Mouse (Mus musculus): ENCODE results near the gene Nisch.

Gene Nisch

DNA sequence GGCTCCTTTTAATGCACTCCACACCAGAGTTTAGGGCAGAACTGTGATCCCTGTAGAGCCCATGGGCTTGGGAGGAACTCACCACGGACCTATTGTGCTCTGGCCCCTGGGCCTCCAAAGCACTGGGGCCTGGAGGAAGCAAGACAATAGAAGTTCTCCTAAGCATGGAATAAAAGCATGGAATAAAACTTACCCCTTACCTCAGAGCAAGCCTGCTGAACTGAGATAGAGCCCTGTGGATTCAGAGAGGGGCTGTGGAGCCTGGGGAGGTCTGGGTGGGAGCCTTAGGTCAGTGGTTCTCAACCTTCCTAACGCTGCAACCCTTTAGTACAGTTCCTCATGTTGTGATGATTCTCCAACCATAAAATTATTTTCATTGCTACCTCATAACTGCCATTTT is at the start of gene Nisch:
Gene Nisch (minus strand): TSS at position 101 of the 400 bp plus-strand sequence.
- DNase-seq (ENCODE audit: low spot score in 2 of 2) = no peak

DNA sequence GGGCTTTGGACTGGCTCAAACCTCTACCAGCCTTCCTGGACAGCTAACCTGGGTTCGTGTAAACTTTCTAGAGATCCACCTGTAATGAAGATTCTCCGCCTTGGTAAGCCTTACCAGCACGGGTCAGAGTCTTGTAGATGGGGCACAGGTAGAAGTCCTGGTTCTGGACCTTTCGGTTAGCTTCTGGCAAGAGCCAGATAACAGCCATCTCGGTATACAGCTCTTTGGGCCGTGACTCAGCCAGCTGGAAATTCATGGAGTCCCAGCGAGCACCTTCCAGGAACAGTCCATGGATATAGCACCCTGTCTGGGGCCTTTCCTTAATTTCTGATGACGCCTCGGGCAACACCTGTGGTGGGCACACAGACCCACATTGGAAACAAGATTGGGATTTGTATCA is 44.2 kb upstream of the Nisch start:
- no peak for DNase-seq (ENCODE audit: low spot score in 2 of 2)

DNA sequence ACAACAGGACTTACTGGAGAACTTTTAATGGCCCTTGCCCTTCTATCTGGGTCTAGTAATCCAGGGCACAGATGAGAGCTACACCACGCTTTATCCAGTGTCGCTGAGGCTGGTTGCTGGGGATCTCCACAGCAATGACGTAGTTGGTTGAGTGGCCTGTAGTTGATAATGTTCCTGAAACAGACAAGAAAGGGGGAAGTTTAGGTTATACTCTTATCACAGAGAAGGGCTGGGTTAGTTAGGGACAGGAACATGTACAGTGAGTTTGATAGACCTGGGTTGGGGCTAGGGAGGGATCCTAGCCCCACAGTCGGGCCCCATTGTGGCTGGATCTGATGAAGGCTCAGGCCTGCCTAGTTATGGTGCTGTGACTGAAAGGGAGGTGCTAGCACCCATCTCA is 43.6 kb upstream of the Nisch start:
- DNase-seq (ENCODE audit: low spot score in 2 of 2) = no peak

DNA sequence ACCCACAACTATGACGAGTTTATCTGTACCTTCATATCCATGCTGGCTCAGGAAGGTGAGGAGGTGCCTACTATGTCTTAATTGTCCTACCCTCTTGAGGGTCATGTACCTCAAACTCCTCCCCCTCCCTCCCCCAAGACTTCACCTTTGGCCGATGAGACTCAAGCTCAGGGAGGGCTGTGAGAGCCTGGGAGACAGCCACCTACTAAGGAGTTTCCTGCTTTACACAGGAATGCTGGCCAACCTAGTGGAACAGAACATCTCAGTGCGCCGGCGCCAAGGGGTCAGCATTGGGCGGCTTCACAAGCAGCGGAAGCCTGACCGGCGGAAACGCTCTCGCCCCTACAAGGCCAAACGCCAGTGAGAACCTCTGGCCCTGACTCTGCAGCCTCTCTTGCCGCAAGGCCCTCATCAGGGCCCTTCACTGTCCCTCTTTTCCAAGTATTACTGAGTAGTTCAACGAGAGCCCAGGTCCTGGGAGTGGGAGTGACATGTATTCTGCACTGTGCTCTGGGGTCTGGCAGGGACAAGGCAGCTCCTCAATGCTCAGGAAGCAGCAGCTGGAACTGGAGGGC is 41.8 kb upstream of the Nisch start:
- no peak for DNase-seq (ENCODE audit: low spot score in 2 of 2)

DNA sequence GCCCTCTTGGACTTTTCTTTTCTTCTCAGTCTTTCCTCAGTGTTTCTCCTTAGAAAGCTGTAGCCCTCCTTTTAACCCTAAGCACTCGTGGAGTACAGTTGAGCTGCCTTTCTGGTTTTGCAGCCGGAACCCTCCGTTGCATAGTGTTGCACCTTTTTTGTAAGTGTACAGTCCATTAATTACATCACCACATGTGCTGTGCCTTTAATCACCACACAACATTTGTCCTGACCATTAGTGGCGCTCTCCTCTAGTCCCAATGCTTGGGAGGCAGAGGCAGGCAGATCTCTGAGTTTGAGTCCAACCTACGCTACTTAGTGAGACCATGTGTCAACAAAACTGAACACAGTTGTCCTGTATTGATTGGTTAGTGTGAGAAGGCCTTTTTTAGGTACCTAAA is 35.3 kb upstream of the Nisch start:
- DNase-seq (ENCODE audit: low spot score in 2 of 2) = no peak

DNA sequence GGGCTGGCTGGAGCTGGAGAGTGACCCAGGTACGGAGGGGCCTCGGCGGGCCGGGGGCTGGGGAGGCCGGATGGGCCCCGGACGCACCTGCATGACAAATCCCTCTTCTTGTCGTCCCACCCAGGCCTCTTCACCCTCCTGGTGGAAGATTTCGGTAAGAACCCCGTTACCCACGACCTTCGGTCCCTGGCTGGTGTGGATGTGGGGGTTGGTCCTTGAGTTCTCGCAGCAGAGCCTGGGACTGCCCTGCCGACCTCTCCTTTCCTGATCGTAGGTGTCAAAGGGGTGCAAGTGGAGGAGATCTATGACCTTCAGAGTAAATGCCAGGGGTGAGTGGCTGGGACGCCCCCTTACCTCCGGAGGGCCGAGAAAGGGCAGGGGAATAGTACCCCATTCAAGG is 34.9 kb upstream of the Nisch start:
- DNase-seq (ENCODE audit: low spot score in 2 of 2) = no peak

DNA sequence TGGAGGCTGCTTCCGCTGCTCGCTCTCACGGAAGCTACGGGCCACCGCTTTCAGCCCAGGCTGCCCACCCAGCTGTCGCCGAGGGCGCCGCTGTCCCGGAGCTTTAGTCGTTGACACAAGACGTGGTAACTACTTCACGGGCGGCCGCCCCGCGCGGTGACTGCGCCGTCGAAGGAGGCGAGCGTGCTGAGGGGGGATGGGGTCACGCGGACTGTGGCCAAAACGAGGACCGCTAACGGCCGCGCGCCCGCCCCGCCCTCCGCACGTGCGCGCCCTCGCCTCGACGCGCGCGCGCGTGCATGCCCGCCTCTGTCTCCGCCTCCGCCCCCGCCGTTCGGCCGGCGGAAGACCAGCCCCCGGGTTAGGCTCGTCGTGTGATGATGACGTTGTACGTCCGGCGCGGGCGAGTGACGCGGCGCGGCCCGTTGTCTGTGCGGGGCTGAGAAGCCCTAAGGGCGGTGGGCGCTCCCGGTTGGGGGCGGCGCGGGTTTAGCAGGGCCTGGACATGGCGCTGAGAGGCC is 34.4 kb upstream of the Nisch start, which contains the start of the genes Phf7 and Bap1:
Gene Phf7 (minus strand): TSS at position 234 of the 521 bp plus-strand sequence.
Gene Bap1 (plus strand): TSS at position 367 of the 521 bp plus-strand sequence.
- DNase-seq (ENCODE audit: low spot score in 2 of 2) = peak; percentile 97 to 98

DNA sequence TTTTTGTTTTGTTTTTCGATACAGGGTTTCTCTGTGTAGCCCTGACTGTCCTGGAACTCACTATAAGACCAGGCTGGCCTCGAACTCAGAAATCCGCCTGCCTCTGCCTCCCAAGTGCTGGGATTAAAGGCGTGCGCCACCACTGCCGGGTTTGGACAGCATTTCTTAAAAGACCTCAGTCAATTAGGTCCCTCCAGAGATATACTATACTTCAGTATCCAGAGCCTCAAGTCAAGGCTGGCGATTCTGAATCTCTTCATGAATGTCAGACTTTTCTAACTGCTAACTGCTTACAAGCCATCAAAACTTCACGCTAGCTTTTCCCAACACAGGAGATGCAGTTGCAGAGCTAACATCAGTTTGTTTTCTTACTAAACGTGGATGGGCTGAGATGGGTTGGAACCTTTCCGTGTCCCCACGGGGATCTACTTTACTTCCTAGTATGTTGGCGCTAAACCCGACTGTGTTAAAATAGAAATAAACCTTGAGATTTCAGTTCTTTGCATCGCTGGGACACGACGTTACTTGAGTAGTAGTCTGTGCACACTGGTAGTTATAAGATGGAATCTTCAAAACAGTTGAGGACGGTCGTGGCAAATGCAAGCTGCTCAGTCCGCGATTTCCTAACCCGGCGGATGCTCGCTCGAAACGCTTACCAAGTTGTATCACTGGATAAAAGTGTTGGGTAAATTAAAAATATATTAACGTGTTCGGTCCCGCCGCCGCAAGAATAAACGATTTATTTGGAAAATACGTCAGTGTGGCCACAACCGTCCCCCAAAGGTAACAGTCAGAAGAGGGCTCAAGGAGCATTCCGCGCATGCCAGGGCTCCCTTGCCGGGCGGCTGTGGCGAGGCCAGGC is 33.7 kb upstream of the Nisch start:
- no peak for DNase-seq (ENCODE audit: low spot score in 2 of 2)

DNA sequence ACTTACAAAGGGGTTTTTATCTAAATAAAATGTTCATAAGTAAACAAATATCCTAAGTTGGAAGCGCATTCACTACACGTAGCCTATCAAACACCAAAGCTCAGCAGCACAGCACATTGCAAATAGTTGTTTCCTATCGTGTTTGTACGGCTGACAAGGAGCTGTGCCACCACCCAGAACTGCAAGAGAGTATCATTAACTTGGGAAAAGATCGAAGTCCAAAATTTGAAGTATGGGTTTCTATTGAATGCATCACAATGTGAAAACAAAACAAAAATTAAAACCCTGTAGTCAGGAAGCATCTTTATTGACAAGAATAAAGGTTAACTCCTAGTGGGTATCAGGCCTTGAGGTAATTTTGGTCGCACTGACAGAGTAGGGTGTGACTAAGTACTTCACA is 31.6 kb upstream of the Nisch start:
- DNase-seq (ENCODE audit: low spot score in 2 of 2) = no peak

DNA sequence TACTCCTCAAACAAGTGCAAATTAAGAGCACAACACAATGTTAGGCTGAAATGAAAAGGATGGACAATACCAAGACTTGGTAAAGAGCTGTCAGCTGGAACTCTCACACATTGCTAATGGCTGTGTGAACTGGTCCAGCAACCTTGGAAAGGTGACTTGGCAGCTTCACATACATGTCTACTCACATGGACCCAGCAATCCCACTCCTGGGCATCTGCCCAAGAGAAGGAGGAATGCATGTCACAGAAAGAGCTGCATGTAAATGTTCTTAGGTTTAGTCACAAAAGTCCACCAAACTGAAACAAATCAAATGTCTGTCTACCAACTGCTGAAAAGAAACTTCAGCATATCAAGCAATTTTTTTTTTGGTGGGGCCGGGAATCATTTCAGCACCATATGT is 29.2 kb upstream of the Nisch start:
- no peak for DNase-seq (ENCODE audit: low spot score in 2 of 2)

DNA sequence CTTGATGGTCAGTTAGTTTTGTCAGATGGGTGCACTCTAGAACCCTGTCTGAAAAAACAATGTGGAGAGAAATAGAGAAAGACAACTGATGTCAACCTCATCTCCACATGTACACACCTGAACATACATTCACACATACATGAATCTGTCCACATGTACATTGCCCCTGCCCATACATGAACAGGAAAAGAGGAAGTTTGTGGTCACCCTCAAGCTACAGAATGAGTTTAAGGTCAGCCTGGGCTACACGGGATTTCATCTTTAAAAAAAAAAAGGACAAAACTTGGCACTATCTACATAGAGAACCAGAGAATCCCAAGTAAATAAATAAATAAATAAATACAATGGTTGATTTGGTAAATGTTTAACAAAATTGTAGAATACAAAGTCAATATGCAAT is 28.0 kb upstream of the Nisch start:
- DNase-seq (ENCODE audit: low spot score in 2 of 2) = no peak

DNA sequence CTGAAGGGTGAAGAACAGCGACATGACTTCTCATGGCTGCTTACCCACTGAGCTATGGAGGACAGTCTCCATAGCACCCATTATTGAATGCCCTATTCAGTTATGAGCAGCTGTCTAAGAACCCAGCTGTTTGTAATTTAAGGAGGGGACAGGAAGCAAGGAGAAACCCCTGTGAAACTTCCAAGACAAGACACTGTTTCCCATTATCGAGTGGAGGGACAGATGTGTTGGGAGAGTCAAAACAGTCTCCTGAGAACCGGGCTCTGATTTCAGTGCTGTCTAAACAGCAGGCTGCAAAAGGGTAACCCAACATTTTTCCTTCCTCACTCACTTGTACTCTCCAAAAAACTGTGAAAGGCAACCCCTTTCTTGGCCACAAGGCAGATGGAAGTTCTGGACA is 23.8 kb upstream of the Nisch start:
- no peak for DNase-seq (ENCODE audit: low spot score in 2 of 2)

DNA sequence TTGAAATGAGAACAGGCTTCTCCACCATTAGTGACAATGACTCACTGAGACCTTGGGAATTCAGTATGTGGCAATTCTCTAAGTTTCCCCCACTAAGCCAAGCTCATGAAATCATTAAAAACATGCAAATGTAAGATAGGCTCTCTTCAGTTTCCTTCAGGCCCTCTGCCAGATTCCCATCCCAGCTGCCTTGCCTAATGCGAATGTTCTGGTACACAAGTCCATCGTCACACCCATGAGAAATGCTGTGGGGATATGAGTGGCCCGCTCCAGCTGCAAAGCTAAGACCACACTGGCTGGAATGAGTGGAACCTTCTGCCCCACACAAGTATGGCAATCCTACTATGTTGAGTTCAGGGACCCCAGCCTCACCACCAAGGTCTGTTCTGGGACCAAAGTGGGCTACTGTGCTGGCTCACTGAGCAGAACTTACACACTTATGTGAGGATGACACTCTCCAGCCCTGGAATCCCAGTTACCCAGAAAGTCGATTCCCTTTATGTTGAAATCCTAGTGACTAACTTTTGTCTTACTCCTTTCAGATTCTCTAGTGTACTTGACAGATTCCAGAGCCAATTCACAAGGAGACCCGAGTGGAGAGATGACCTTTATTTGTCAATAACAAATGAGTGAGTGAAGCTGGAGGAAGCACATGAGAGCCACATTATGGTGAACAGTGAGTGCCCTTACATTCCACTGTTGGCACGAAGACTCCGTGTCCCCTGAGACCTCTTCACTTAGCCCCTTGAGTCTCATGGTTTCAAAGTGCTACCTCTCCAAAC is 20.5 kb upstream of the Nisch start:
- no peak for DNase-seq (ENCODE audit: low spot score in 2 of 2)

DNA sequence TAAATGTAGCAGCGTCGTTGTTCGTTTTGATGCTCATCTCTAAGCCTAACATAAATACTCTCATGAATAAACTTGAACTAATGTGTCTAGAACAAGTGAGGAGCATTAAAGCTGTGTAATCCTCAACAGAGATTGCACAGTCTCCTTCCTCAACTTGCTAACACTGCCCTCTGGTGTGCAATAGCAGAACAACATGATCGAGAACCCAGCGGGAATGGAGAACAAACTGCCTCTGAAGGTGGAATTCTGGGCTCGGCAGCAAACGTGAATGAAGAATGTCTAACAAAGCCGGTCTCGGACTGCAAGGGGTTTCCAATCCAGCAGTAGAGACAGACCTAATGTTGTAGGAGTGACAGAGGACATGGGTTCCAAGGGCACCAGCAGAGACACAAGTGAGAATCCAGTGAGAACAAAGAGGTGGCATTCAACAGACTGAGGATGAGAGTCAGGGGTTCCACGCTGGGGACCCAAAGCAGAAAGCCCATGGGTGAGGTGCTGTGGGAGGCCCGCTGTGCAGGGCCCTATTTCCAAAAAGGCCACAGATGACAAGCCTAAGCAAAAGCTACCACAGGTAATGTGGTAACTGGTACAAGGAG is 17.3 kb upstream of the Nisch start:
- DNase-seq (ENCODE audit: low spot score in 2 of 2) = peak; percentile 84 to 92

DNA sequence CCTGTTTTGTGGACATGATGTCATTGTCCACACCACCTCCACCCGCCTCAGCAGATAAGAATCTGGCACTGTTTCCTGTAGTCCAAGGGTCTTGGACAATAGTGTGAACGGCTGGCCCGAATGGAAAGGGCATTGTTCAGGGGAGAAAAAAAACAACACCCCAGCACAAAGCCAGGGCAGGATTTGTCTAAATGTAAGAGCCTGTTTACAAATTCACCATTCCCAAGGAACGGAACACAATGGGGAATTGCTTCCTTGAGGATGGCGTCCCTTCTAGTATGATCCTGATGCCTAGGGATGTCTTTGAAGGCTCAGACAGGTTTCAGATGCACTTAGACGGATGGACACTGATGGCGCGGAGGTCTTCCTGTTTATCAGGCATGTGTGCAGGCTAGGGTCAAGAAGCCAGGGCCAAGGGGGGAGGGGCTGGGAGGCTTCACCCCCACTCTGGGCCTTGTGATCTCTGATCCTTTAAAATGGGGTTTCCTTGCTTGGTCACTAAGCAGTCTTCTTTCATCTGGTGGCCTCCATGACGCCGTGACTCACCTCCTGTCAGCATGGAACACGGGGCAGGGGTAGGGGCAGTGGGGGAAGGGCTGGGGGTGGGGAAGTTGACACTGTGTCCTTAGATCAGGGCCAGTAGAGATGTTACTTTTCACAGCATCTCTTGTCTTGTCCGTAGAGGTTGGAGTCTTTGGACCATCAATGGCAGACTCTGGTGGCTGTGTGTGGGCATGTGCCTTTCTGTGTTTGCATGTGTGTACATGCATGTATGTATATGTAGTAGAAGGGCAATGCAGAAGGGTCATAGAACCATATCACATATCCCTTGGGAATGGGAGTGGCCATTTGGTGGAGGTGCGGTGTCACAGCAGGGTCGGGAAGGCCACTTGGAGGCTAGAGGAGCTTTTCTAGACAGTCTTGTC is 16.6 kb upstream of the Nisch start:
- no peak for DNase-seq (ENCODE audit: low spot score in 2 of 2)

DNA sequence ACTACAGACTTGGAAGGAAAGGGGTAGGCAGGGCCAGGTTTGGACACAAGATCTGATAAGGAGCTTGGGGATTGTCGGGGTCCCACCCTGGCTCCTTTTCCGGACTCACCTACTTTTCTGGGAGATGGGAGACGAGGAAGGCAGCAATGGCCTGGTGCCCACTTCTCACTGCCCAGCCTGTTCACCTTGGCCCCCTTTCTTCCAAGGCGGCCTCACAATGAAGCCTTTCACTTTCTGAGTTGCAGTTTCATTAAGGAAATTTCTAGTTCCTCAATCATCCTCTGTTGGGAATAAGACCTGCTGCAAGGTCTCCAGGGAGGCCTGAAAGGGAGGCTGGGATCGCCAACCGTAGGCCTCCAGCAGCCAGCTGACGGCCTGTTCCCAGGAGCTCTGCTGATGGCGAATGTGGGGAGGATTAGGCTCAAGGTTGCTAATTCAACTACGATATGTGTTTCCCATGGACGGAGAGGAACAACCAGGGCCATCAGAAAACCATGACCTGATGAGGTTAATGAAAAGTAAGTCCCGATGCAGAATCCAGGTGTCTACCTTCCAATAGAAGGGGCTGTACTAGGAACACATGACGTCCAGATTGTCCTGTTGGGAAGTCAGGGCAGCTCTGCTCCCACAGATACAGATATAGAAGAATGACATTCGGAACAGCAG is 15.8 kb upstream of the Nisch start:
- DNase-seq (ENCODE audit: low spot score in 2 of 2) = no peak

DNA sequence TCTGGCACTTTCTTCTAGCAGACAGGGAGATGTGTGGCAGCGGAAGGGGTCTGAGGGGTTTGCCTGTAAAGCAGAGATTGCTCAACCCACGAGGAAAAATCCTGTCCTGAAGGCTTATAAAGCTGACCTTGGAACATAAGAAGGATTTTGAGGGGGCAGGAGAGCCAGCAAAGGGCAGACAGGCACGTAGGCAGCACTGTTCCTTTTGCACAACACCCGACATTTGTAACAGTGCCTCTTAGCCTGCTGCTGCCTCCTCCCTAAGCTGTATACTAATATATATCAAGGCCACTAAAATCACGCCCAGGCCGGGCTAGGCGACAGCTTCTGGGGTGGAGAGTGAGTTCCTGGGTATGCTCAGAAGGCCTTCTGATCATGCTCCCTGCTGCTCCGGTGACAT is 13.7 kb upstream of the Nisch start:
- DNase-seq (ENCODE audit: low spot score in 2 of 2) = no peak

DNA sequence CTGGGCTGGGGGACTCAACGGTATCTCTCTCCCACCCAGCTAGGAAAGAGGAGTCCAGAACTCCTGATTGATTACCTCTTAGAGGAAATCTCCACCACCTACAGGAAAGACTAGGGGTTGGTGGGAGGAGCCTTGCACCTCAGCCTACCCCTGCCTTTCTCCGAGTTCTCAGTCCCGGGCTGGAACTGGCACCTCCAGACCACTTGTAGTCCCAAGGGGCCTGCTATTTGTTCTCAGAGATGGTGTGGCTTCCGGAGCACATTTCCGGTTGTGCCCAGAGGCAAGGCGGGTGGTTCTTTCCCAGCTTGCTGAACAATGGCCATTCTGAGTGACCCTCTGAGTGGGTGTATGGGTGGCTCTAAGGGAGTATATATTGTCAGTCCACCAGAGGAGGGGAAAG is 11.5 kb upstream of the Nisch start:
- no peak for DNase-seq (ENCODE audit: low spot score in 2 of 2)

DNA sequence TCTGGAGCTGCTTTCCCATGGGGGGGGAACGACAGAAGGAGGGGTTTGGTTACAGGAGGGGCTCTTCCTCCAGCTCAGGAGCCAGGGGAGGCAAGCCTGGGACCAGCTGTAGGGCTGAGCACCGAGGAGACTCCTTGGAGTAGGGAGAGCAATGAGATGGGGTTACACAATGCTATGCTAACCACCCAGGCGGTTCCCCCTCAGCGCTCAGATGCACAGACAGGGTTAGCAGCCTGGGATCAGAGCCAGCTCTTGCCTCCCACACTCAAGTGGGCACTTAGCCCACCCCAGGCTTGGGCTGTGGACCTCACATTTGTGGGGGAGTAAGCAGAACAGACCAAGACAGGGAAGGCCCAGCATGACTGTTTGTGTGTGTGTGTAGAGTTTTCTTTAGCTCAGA is 10.2 kb upstream of the Nisch start:
- peak; percentile 78 to 79 for DNase-seq (ENCODE audit: low spot score in 2 of 2)

DNA sequence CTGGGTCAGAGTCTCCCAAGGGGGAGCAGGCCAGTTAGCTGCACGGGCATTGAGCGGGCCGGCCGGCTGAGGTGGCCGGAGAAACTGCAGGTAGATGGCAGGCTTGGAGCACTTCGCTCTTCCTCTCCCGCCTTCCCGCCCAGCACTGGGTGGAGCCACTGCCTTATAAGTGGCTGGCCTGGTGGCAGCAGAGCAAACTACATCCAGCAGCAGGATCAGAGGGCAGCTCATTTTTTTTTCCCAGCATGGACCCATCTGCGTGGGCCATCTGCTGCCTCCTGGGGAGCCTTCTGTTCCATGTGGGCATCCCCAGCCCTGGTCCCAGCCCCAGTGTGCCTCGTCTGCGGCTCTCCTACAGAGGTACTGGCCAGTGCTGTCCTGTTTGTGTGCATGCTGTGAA is 920 bp upstream of the Nisch start, which contains the start of gene Sema3g:
Gene Sema3g (plus strand): TSS at position 195 of the 400 bp plus-strand sequence.
- DNase-seq (ENCODE audit: low spot score in 2 of 2) = no peak
